Mouse (Mus musculus) embryonic facial prominence, embryonic 12.5 days (tissue): Measurements from ENCODE around the gene Glra4. TPM values are rescaled to one million over a fixed set of nuclear protein-coding genes. Genes with fewer than 3 reads are reported as not detected.

Experiments used
- ATAC-seq: fragments of 200-750 bp; cut with Nextera tagmentation; 2 replicates; pipeline ENCODE4 v1.8.0; 2017; ENCODE audit not compliant: insufficient number of reproducible peaks, insufficient read depth, low FRiP score, low TSS enrichment
- H3K27ac ChIP-seq: fragments of 300-500 bp; sonication (generic); 2 replicates; pipeline ENCODE4 v1.5.1; 2016; ENCODE audit warnings: mild to moderate bottlenecking
- H3K27me3 ChIP-seq: fragments of 300-500 bp; sonication (generic); 2 replicates; pipeline ENCODE4 v1.6.1; 2016; ENCODE audit warnings: mild to moderate bottlenecking, moderate library complexity
- H3K36me3 ChIP-seq: fragments of 300-500 bp; sonication (generic); 2 replicates; pipeline ENCODE4 v1.6.1; 2016; ENCODE audit warnings: mild to moderate bottlenecking
- H3K4me1 ChIP-seq: fragments of 300-500 bp; sonication (generic); 2 replicates; pipeline ENCODE4 v1.6.1; 2016
- H3K4me2 ChIP-seq: fragments of 300-500 bp; sonication (generic); replicated peaks from 2 replicates; pipeline ENCODE4 v1.6.1; 2016; ENCODE audit warnings: mild to moderate bottlenecking, moderate library complexity
- H3K4me3 ChIP-seq: fragments of 300-500 bp; sonication (generic); 2 replicates; pipeline ENCODE4 v1.5.1; 2016; ENCODE audit warnings: mild to moderate bottlenecking
- H3K9ac ChIP-seq: fragments of 300-500 bp; sonication (generic); 2 replicates; pipeline ENCODE4 v1.6.1; 2016; ENCODE audit warnings: mild to moderate bottlenecking, moderate library complexity
- H3K9me3 ChIP-seq: fragments of 300-500 bp; sonication (generic); 2 replicates; pipeline ENCODE4 v1.6.1; 2016; ENCODE audit warnings: mild to moderate bottlenecking, moderate library complexity
- WGBS: fragments of 180-500 bp; shearing (Covaris S2); methylation state at CpG from one replicate; pipeline ENCODE4 v1.1.7; 2016; 5-methylcytosine and 5-hydroxymethylcytosine counted together
- polyA plus RNA-seq: library from polyadenylated mRNA; unstranded; fragments of >200 nt; fragmentation: Nextera tagmentation; extraction: Ambion mirVana; gene quantifications from 2 replicates; pipeline ENCODE4 v1.2.1, GENCODE M21; 2016

Glra4 gene
- polyA plus RNA-seq, 1 experiment from 2014 or later = not detected

DNA sequence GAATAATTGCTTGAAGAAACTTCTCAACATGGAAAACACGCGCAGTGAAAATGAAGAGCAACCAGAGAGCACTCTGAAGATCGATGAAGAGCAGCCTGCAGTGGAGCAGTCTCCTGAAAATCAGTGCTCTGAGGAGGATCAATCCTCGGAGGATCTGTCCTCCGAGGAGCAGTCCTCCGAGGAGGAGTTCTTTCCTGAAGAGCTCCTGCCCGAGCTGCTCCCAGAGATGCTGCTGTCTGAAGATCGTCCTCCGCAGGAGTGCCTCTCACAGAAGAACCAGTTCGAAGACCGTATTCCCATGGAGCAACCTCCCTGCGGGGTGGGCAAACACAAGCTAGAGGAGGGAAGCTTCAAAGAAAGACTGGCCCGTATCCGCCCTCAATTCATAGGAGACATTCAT lies 71.2 kb downstream of the Glra4 start:
- Histone ChIP-seq H3K4me2 (peak overlapping the region; percentile 52), H3K9ac (peak overlapping the region; percentile 61), H3K4me3 (peak overlapping the region; percentile 48), H3K36me3 (no peaks in the 10 kb centered on the region), H3K4me1 (no peaks in the 10 kb centered on the region), H3K9me3 (no peaks in the 10 kb centered on the region), H3K27ac (peak overlapping the region; percentile 89), H3K27me3 (no peaks in the 10 kb centered on the region)
- 28% methylated on average over 14 of the region's 14 CpGs for WGBS
- no peak for ATAC-seq

GRCm38 (mm10) chrX:136708168-136708681 lies 71.7 kb downstream of the Glra4 start:
- Histone ChIP-seq H3K9me3 (no peaks in the 10 kb centered on the region), H3K9ac (peak overlapping the region; percentile 61), H3K36me3 (no peaks in the 10 kb centered on the region), H3K4me2 (peak overlapping the region; percentile 52), H3K27ac (peak overlapping the region; percentile 89), H3K4me1 (no peaks in the 10 kb centered on the region), H3K27me3 (no peaks in the 10 kb centered on the region), H3K4me3 (peak overlapping the region; percentile 48)
- 20% methylated on average over 18 of the region's 18 CpGs for WGBS
- peak; percentile 85 for ATAC-seq

Other genes starting within 250 kb of the Glra4 start
- gene Kir3dl2, start 236.1 kb downstream of the Glra4 start, polyA plus RNA-seq = not detected in 2 replicates
- gene Tceal3, start 189.3 kb downstream of the Glra4 start, polyA plus RNA-seq = 20.4 and 22.7 TPM in 2 replicates
- 11.0 and 11.6 TPM in 2 replicates for gene Tceal1, start 72.2 kb downstream of the Glra4 start, polyA plus RNA-seq
- 595 and 635 TPM in 2 replicates for gene Morf4l2, start 36.5 kb downstream of the Glra4 start, polyA plus RNA-seq
- 15.0 and 16.3 TPM in 2 replicates for gene Plp1, start 42.5 kb upstream of the Glra4 start, polyA plus RNA-seq
- 0.83 and 1.1 TPM in 2 replicates for gene Rab9b, start 88.6 kb upstream of the Glra4 start, polyA plus RNA-seq
- gene H2bfm, start 147.2 kb upstream of the Glra4 start, polyA plus RNA-seq = not detected in 2 replicates
- 105 and 108 TPM in 2 replicates for gene Tmsb15b2, start 195.4 kb upstream of the Glra4 start, polyA plus RNA-seq
- gene Tmsb15l, start 196.7 kb upstream of the Glra4 start, polyA plus RNA-seq = 7.0 and 11.5 TPM in 2 replicates
- 35.6 and 45.5 TPM in 2 replicates for gene Tmsb15b1, start 196.7 kb upstream of the Glra4 start, polyA plus RNA-seq
- gene Zcchc18, start 213.0 kb upstream of the Glra4 start, polyA plus RNA-seq = 51.7 and 55.0 TPM in 2 replicates